Mouse (Mus musculus): ENCODE results near the gene Bcl2l11.

DNA sequence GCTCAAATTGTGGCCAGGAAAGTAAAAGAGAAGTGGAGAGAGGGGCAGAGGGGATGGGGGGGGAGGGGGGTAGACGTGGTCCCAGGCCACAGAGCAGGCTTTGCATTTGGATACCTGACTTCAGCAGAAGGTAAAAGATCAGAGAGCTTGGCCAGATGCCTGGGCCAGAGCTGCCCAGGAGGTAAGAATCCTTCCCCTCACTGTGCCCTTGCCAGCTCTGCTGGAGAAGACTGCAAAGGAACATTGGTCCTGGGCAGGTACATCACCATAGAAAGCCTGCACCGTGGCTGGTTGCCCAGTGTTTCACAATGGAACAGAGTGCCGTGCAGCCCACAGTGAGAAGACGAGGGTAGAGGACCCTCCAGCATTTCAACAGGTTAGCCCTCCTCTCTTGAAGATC, 67.6 kb downstream of the Bcl2l11 start:
- no peak for TF ChIP-seq CTCF (IDR thresholded peaks at IDR 0.05; ENCODE audit: extremely low read depth, insufficient read depth, low read length)
- TF ChIP-seq POLR2A (IDR thresholded peaks at IDR 0.05; ENCODE audit: extremely low read depth, insufficient read depth, low read length) = no peak

Measured in cortical plate, adult 2 months (tissue).